Mouse (Mus musculus) urinary bladder, postnatal 4 days (tissue): ENCODE results near the gene Nup37.

Experiments used
- DNase-seq, 2 experiments: peaks; one replicate each; pipeline ENCODE4 v3.0.0; 2021 to 2022; ENCODE audit warnings: low spot score in 2 of 2

Gene Nup37

DNA sequence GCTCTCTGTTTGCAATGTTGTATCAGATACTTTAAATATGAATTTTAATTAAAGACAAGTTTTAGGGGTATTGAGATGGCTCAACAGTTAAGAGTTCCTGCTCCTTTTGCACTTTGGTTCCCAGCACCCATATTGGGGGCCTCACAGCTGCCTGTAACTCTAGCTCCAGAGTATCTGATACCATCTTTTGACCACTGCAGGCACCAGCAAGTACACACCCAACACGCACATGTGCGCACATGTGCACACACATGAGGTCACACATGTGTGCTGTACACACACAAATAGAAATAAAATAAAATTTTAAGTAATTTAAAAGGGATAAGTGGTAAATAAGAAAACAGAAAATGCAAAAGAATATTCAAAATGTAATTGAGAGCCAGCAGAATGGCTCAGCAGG is 81.2 kb downstream of the Nup37 start:
- no peak for DNase-seq
